Mouse (Mus musculus) cerebellum, adult 2 months (tissue): Measurements from ENCODE around the gene Foxj2.

ENCODE experiments used
- CTCF ChIP-seq: fragments of 200-500 bp; IDR thresholded peaks from 2 replicates; pipeline ENCODE4 v1.5.1; 2011; ENCODE audit warnings: low read depth, mild to moderate bottlenecking, control low read depth, low read length, moderate library complexity, borderline replicate concordance; ENCODE audit not compliant: insufficient read depth
- POLR2A ChIP-seq: fragments of 200-500 bp; IDR thresholded peaks from 2 replicates; pipeline ENCODE4 v1.6.1; 2011; ENCODE audit warnings: low read length, control low read depth, borderline replicate concordance; ENCODE audit not compliant: insufficient read depth

DNA sequence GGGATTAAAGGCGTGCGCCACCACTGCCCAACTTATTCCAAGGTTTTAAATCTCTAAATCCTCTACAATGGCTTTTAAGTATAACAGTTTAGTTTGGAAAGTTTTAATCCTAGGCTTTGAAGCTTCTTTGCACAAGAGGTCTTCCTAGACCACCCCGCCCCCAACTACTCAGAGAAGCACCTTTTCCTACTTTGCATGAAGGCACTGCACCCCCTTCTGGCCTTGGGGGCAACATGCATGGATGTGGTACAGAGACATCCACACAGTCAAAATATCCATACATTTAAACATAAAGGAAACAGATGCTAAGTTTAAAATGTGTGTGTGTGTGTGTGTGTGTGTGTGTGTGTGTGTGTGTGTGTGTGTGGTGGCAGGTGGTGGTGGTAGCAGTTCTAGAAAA is 34.8 kb upstream of the Foxj2 start:
- peak; percentile 61; the same call in 1 of the 2 replicates for TF ChIP-seq CTCF
- no peak for TF ChIP-seq POLR2A
